Mouse (Mus musculus): ENCODE results near the gene Ctnnbl1.

DNA sequence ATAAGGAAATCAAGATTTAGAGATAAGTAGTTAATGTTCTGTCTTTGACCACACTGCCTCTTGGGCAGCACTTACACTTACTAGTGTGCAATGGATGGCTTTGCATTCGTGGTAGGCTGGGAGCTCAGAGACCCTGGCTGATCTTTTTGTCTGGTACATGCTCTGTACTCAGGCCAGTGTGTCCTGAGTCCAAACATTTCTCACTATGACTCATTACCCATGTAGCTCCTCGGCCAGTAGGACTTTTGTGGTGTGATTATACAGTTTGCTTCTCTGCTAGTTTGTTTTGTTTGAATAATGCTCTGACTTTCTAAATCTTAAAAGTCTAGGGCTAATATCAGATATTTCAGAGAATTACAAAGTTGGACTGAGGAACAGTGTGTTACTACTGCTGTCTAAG is 47.4 kb downstream of the Ctnnbl1 start:
- TF ChIP-seq POLR2A (IDR thresholded peaks at IDR 0.05; ENCODE audit: borderline replicate concordance, extremely low read depth, low read depth, low read length) (no peak), CTCF (IDR thresholded peaks at IDR 0.05; ENCODE audit: insufficient read depth, low read length) (no peak)

Measured in lung, adult 2 months (tissue).